Mouse (Mus musculus) ES-E14 (cell line): ENCODE data around the gene Rnf39.
"Not testable (repeated sequence)": the region's sequence is repeated elsewhere in the genome, so short reads cannot be mapped to it uniquely, and the experiment has no call there.

Experiments
- CHD2 ChIP-seq: IDR thresholded peaks from 2 replicates; pipeline ENCODE4 v1.6.1; 2014; ENCODE audit warnings: mild to moderate bottlenecking, low read depth, low read length, inconsistent platforms
- HCFC1 ChIP-seq: IDR thresholded peaks from 2 replicates; pipeline ENCODE4 v1.6.1; 2012; ENCODE audit warnings: low read length, inconsistent platforms, borderline replicate concordance; ENCODE audit not compliant: insufficient read depth
- ZNF384 ChIP-seq: IDR thresholded peaks from 2 replicates; pipeline ENCODE4 v1.6.1; 2012; ENCODE audit warnings: low read depth, low read length, inconsistent platforms

GRCm38 (mm10) chr17:36990630-36991029 is 47.9 kb downstream of the Rnf39 start:
- not testable (repeated sequence) for TF ChIP-seq HCFC1, ZNF384, CHD2
